Mouse (Mus musculus): ENCODE results near the gene Abhd16a. TPM values are rescaled to one million over a fixed set of nuclear protein-coding genes. Genes with fewer than 3 reads are reported as not detected.
"Not testable (repeated sequence)": the region's sequence is repeated elsewhere in the genome, so short reads cannot be mapped to it uniquely, and the experiment has no call there.

Gene Abhd16a
- polyA plus RNA-seq, 1 experiment from 2014 or later, result 52.1 TPM

- H3K4me1 ChIP-seq (ENCODE audit: control insufficient read depth, low read depth, low read length), result peaks cover 32% of the 10 kb centered on the region
- WGBS (ENCODE audit: insufficient replicate concordance), result 89% methylated on average over 9 of the region's 9 CpGs
- not testable (repeated sequence) for H3K27ac ChIP-seq (ENCODE audit: low read length); H3K4me3 ChIP-seq (ENCODE audit: low read depth, low read length); H3K27me3 ChIP-seq (ENCODE audit: control insufficient read depth, insufficient read depth, low read depth, low read length); H3K36me3 ChIP-seq (ENCODE audit: control insufficient read depth, insufficient read depth); H3K4me2 ChIP-seq (ENCODE audit: low read depth, low read length); H3K9ac ChIP-seq (ENCODE audit: low read depth, low read length); ATAC-seq (ENCODE audit: low read depth); H3K9me3 ChIP-seq (replicated peaks; ENCODE audit: control insufficient read depth, low read length)
Observed at GRCm38 (mm10) chr17:35123287-35123686, 34.2 kb downstream of the Abhd16a start.

- H3K4me2 ChIP-seq (ENCODE audit: low read depth, low read length); H3K9me3 ChIP-seq (replicated peaks; ENCODE audit: control insufficient read depth, low read length); H3K9ac ChIP-seq (ENCODE audit: low read depth, low read length); H3K27me3 ChIP-seq (ENCODE audit: control insufficient read depth, insufficient read depth, low read depth, low read length); H3K36me3 ChIP-seq (ENCODE audit: control insufficient read depth, insufficient read depth); H3K4me3 ChIP-seq (ENCODE audit: low read depth, low read length); ATAC-seq (ENCODE audit: low read depth): not testable (repeated sequence)
- H3K27ac ChIP-seq (ENCODE audit: low read length), result 0 out of 2 replicates have a peak overlapping the region, but pooled peaks have one; percentile 2
- WGBS (ENCODE audit: insufficient replicate concordance), result 75% methylated on average over 12 of the region's 12 CpGs
- peaks cover 37% of the 10 kb centered on the region for H3K4me1 ChIP-seq (ENCODE audit: control insufficient read depth, low read depth, low read length)
Observed at GRCm38 (mm10) chr17:35124261-35124896, 35.3 kb downstream of the Abhd16a start.

DNA sequence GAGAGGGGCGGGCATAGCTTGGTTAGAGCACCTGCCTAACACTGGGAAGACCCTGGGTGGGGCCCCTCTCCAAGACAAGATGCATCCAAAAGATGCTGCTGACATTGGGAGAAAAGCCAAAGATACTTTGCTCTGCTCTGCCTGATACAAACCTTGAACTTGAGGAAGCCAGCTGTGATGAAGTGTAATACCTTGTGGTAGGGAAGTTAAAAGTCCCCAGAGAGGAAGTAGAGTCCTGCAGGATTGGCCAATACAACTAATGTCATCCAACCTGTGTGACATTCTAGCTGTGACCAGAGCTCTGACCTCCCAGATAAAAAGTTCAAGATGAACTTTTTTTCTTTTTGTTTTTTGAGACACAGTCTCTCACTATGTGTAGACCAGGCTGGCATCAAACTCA lies 36.0 kb downstream of the Abhd16a start:
- Histone ChIP-seq H3K4me2 (ENCODE audit: low read depth, low read length) (peak overlapping the region; percentile 89; the same call in 1 of the 2 replicates), H3K9me3 (replicated peaks; ENCODE audit: control insufficient read depth, low read length) (no peaks in the 10 kb centered on the region), H3K36me3 (ENCODE audit: control insufficient read depth, insufficient read depth) (peaks cover 6% of the 10 kb centered on the region; the same call in 1 of the 2 replicates), H3K4me1 (ENCODE audit: control insufficient read depth, low read depth, low read length) (peaks cover 33% of the 10 kb centered on the region), H3K9ac (ENCODE audit: low read depth, low read length) (no peak overlapping the region), H3K27me3 (ENCODE audit: control insufficient read depth, insufficient read depth, low read depth, low read length) (no peaks in the 10 kb centered on the region), H3K4me3 (ENCODE audit: low read depth, low read length) (no peak overlapping the region), H3K27ac (ENCODE audit: low read length) (peak overlapping the region; percentile 92)
- ATAC-seq (ENCODE audit: low read depth), result no peak
- WGBS (ENCODE audit: insufficient replicate concordance), result 62% methylated on average over 1 of the region's 1 CpGs

GRCm38 (mm10) chr17:35125578-35125977 lies 36.5 kb downstream of the Abhd16a start:
- Histone ChIP-seq H3K4me1 (ENCODE audit: control insufficient read depth, low read depth, low read length) (peaks cover 31% of the 10 kb centered on the region), H3K36me3 (ENCODE audit: control insufficient read depth, insufficient read depth) (peaks cover 6% of the 10 kb centered on the region; the same call in 1 of the 2 replicates), H3K4me3 (ENCODE audit: low read depth, low read length) (peak overlapping the region; percentile 78), H3K9me3 (replicated peaks; ENCODE audit: control insufficient read depth, low read length) (no peaks in the 10 kb centered on the region), H3K27ac (ENCODE audit: low read length) (peak overlapping the region; percentile 92), H3K9ac (ENCODE audit: low read depth, low read length) (peak overlapping the region; percentile 81), H3K27me3 (ENCODE audit: control insufficient read depth, insufficient read depth, low read depth, low read length) (no peaks in the 10 kb centered on the region), H3K4me2 (ENCODE audit: low read depth, low read length) (peak overlapping the region; percentile 89)
- WGBS (ENCODE audit: insufficient replicate concordance), result 38% methylated on average over 6 of the region's 6 CpGs
- no peak for ATAC-seq (ENCODE audit: low read depth)

GRCm38 (mm10) chr17:35126206-35126611 lies 37.1 kb downstream of the Abhd16a start, which contains the start of gene D17H6S53E:
D17H6S53E (plus strand) TSS chr17:35126373.
- Histone ChIP-seq H3K4me2 (ENCODE audit: low read depth, low read length) (peak within 1 kb of the TSS; percentile 89), H3K36me3 (ENCODE audit: control insufficient read depth, insufficient read depth) (peaks cover 6% of the 10 kb centered on the region; the same call in 1 of the 2 replicates), H3K4me3 (ENCODE audit: low read depth, low read length) (peak within 1 kb of the TSS; percentile 78), H3K4me1 (ENCODE audit: control insufficient read depth, low read depth, low read length) (peaks cover 31% of the 10 kb centered on the region), H3K9ac (ENCODE audit: low read depth, low read length) (peak within 1 kb of the TSS; percentile 81), H3K27ac (ENCODE audit: low read length) (peak within 1 kb of the TSS; percentile 92), H3K27me3 (ENCODE audit: control insufficient read depth, insufficient read depth, low read depth, low read length) (no peaks in the 10 kb centered on the region), H3K9me3 (replicated peaks; ENCODE audit: control insufficient read depth, low read length) (no peaks in the 10 kb centered on the region)
- 0% methylated on average over 36 of the region's 36 CpGs for WGBS (ENCODE audit: insufficient replicate concordance)
- ATAC-seq (ENCODE audit: low read depth), result peak; percentile 71

GRCm38 (mm10) chr17:35127017-35127416 lies 38.0 kb downstream of the Abhd16a start:
- Histone ChIP-seq H3K4me2 (ENCODE audit: low read depth, low read length) (peak overlapping the region; percentile 89), H3K36me3 (ENCODE audit: control insufficient read depth, insufficient read depth) (peaks cover 6% of the 10 kb centered on the region; the same call in 1 of the 2 replicates), H3K4me1 (ENCODE audit: control insufficient read depth, low read depth, low read length) (peaks cover 28% of the 10 kb centered on the region), H3K27me3 (ENCODE audit: control insufficient read depth, insufficient read depth, low read depth, low read length) (no peaks in the 10 kb centered on the region), H3K27ac (ENCODE audit: low read length) (peak overlapping the region; percentile 92), H3K4me3 (ENCODE audit: low read depth, low read length) (peak overlapping the region; percentile 78), H3K9ac (ENCODE audit: low read depth, low read length) (peak overlapping the region; percentile 81), H3K9me3 (replicated peaks; ENCODE audit: control insufficient read depth, low read length) (no peaks in the 10 kb centered on the region)
- WGBS (ENCODE audit: insufficient replicate concordance), result 50% methylated on average over 13 of the region's 13 CpGs
- no peak for ATAC-seq (ENCODE audit: low read depth)

- Histone ChIP-seq H3K4me3 (ENCODE audit: low read depth, low read length) (no peak overlapping the region), H3K27ac (ENCODE audit: low read length) (no peak overlapping the region), H3K27me3 (ENCODE audit: control insufficient read depth, insufficient read depth, low read depth, low read length) (no peaks in the 10 kb centered on the region), H3K9ac (ENCODE audit: low read depth, low read length) (no peak overlapping the region), H3K9me3 (replicated peaks; ENCODE audit: control insufficient read depth, low read length) (no peaks in the 10 kb centered on the region), H3K4me1 (ENCODE audit: control insufficient read depth, low read depth, low read length) (peaks cover 24% of the 10 kb centered on the region), H3K4me2 (ENCODE audit: low read depth, low read length) (no peak overlapping the region), H3K36me3 (ENCODE audit: control insufficient read depth, insufficient read depth) (0 out of 2 replicates have a peak, but pooled peaks cover under 1% of the 10 kb centered on the region)
- ATAC-seq (ENCODE audit: low read depth), result no peak
- WGBS (ENCODE audit: insufficient replicate concordance), result 71% methylated on average over 11 of the region's 11 CpGs
Observed at GRCm38 (mm10) chr17:35128996-35129395, 39.9 kb downstream of the Abhd16a start.

- Histone ChIP-seq H3K4me2 (ENCODE audit: low read depth, low read length) (peak overlapping the region; percentile 30), H3K9ac (ENCODE audit: low read depth, low read length) (peak overlapping the region; percentile 37), H3K4me3 (ENCODE audit: low read depth, low read length) (peak overlapping the region; percentile 52), H3K27me3 (ENCODE audit: control insufficient read depth, insufficient read depth, low read depth, low read length) (no peaks in the 10 kb centered on the region), H3K4me1 (ENCODE audit: control insufficient read depth, low read depth, low read length) (peaks cover 24% of the 10 kb centered on the region), H3K27ac (ENCODE audit: low read length) (peak overlapping the region; percentile 51), H3K36me3 (ENCODE audit: control insufficient read depth, insufficient read depth) (no peaks in the 10 kb centered on the region), H3K9me3 (replicated peaks; ENCODE audit: control insufficient read depth, low read length) (no peaks in the 10 kb centered on the region)
- 75% methylated on average over 8 of the region's 8 CpGs for WGBS (ENCODE audit: insufficient replicate concordance)
- no peak for ATAC-seq (ENCODE audit: low read depth)
Observed at GRCm38 (mm10) chr17:35131038-35131437, 42.0 kb downstream of the Abhd16a start.

GRCm38 (mm10) chr17:35131500-35132173 lies 42.6 kb downstream of the Abhd16a start, which contains the start of gene Apom:
Apom (minus strand) TSS chr17:35132050.
- H3K4me2 ChIP-seq (ENCODE audit: low read depth, low read length), result peak within 1 kb of the TSS; percentile 30
- WGBS (ENCODE audit: insufficient replicate concordance), result 62% methylated on average over 15 of the region's 15 CpGs
- peak; percentile 25 for ATAC-seq (ENCODE audit: low read depth)
- no peaks in the 10 kb centered on the region for H3K27me3 ChIP-seq (ENCODE audit: control insufficient read depth, insufficient read depth, low read depth, low read length)
- H3K4me3 ChIP-seq (ENCODE audit: low read depth, low read length), result peak within 1 kb of the TSS; percentile 52
- H3K27ac ChIP-seq (ENCODE audit: low read length), result peak within 1 kb of the TSS; percentile 51
- H3K36me3 ChIP-seq (ENCODE audit: control insufficient read depth, insufficient read depth), result no peaks in the 10 kb centered on the region
- H3K4me1 ChIP-seq (ENCODE audit: control insufficient read depth, low read depth, low read length), result peaks cover 26% of the 10 kb centered on the region
- H3K9ac ChIP-seq (ENCODE audit: low read depth, low read length), result peak within 1 kb of the TSS; percentile 37
- H3K9me3 ChIP-seq (replicated peaks; ENCODE audit: control insufficient read depth, low read length), result no peaks in the 10 kb centered on the region

Data from liver, embryonic 16.5 days (tissue).